Mouse (Mus musculus): ENCODE results near the gene Fam205c. TPM values are rescaled to one million over a fixed set of nuclear protein-coding genes. Genes with fewer than 3 reads are reported as not detected.

The Fam205c gene
- polyA plus RNA-seq, 1 experiment from 2014 or later, result not detected

Other genes with a start within 250 kb of the Fam205c start
- 0.33 and 0.55 TPM in 2 replicates for gene Gm2564, start 244.5 kb downstream of the Fam205c start, polyA plus RNA-seq (2015; fragmentation: Nextera tagmentation; extraction: Ambion mirVana)
- not detected in 2 replicates for gene Ccl27b, start 219.0 kb downstream of the Fam205c start, polyA plus RNA-seq (2015; fragmentation: Nextera tagmentation; extraction: Ambion mirVana)
- gene Il11ra2, start 212.3 kb downstream of the Fam205c start, polyA plus RNA-seq (2015; fragmentation: Nextera tagmentation; extraction: Ambion mirVana), result not detected in 2 replicates
- not detected in 2 replicates for gene 4930578G10Rik, start 138.7 kb downstream of the Fam205c start, polyA plus RNA-seq (2015; fragmentation: Nextera tagmentation; extraction: Ambion mirVana)
- gene Ccl19, start 117.7 kb downstream of the Fam205c start, polyA plus RNA-seq (2015; fragmentation: Nextera tagmentation; extraction: Ambion mirVana), result not detected in 2 replicates
- 138 and 188 TPM in 2 replicates for gene Ccl21a, start 100.2 kb downstream of the Fam205c start, polyA plus RNA-seq (2015; fragmentation: Nextera tagmentation; extraction: Ambion mirVana)
- gene Fam205a1, start 20.3 kb downstream of the Fam205c start, polyA plus RNA-seq (2015; fragmentation: Nextera tagmentation; extraction: Ambion mirVana), result not detected in 2 replicates
- gene Gm12394, start 17.5 kb downstream of the Fam205c start, polyA plus RNA-seq (2015; fragmentation: Nextera tagmentation; extraction: Ambion mirVana), result 0.08 TPM in 1 of 2 replicates, not detected in the other
- 0.29 and 0.31 TPM in 2 replicates for gene Phf24, start 42.4 kb upstream of the Fam205c start, polyA plus RNA-seq (2015; fragmentation: Nextera tagmentation; extraction: Ambion mirVana)
- 5.7 and 6.2 TPM in 2 replicates for gene Dnajb5, start 75.6 kb upstream of the Fam205c start, polyA plus RNA-seq (2015; fragmentation: Nextera tagmentation; extraction: Ambion mirVana)
- 0.30 TPM in 1 of 2 replicates, not detected in the other for gene 1700022I11Rik, start 95.4 kb upstream of the Fam205c start, polyA plus RNA-seq (2015; fragmentation: Nextera tagmentation; extraction: Ambion mirVana)
- 242 and 262 TPM in 2 replicates for gene Vcp, start 126.3 kb upstream of the Fam205c start, polyA plus RNA-seq (2015; fragmentation: Nextera tagmentation; extraction: Ambion mirVana)
- 6.4 and 7.9 TPM in 2 replicates for gene Fancg, start 136.3 kb upstream of the Fam205c start, polyA plus RNA-seq (2015; fragmentation: Nextera tagmentation; extraction: Ambion mirVana)
- gene Pigo, start 151.6 kb upstream of the Fam205c start, polyA plus RNA-seq (2015; fragmentation: Nextera tagmentation; extraction: Ambion mirVana), result 9.5 and 9.8 TPM in 2 replicates
- gene Stoml2, start 157.5 kb upstream of the Fam205c start, polyA plus RNA-seq (2015; fragmentation: Nextera tagmentation; extraction: Ambion mirVana), result 123 and 140 TPM in 2 replicates
- gene Fam214b, start 172.0 kb upstream of the Fam205c start, polyA plus RNA-seq (2015; fragmentation: Nextera tagmentation; extraction: Ambion mirVana), result 10.7 and 10.9 TPM in 2 replicates
- 3.0 and 4.9 TPM in 2 replicates for gene Unc13b, start 184.7 kb upstream of the Fam205c start, polyA plus RNA-seq (2015; fragmentation: Nextera tagmentation; extraction: Ambion mirVana)